Mouse (Mus musculus) frontal cortex, adult 2 months (tissue): ENCODE measurements at regions not wholly inside any gene's neighbourhood (a gene's known extent, or its start where the extent isn't known, plus 50 kb on each side); places are given as distances from the start of the nearest gene placed in this dataset.

ENCODE experiments used
- DNase-seq, 2 experiments: peaks; one replicate each; pipeline ENCODE4 v3.0.0; 2022; ENCODE audit warnings: low spot score in 1 of 2; ENCODE audit errors: extremely low spot score in 1 of 2

DNA sequence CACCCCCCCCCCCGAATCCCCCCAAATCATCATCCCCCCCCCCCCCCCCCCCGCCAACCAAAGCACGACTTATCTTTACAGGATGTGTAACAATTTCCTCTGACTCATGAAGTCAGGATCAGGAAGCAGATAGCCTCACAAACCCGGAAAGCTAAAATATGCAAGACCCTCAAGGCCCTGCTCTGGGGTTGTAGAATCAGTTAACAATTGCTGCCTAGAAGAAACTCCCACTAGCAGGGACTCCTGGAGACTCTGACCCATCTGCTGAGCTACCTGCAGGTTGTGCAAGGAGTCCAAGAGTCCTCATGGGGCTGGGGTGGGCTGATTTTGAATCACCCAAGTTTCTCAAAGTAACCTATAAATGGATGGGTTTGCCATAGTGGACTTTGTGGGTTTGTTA is 79.9 kb downstream of the Enc1 start:
- DNase-seq, result no peak

DNA sequence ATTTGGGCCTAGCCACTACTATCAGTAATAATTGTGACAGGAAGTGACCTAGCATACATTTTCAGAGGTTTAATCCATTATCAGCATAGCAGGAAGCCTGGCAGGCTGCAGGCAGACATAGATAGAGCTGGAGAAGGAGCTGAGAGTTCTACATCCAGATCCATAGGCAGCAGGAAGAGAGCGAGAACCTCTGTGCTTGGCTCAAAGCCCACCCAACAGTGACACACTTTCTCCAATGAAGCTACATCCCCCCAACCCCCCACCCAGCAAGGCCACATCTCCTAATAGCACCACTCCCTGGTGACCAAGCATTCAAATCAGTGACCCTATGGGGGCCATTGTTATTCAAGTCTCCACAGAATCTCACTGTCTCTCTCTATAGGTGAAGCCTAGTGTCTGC is 79.4 kb downstream of the Enc1 start:
- DNase-seq, result no peak

DNA sequence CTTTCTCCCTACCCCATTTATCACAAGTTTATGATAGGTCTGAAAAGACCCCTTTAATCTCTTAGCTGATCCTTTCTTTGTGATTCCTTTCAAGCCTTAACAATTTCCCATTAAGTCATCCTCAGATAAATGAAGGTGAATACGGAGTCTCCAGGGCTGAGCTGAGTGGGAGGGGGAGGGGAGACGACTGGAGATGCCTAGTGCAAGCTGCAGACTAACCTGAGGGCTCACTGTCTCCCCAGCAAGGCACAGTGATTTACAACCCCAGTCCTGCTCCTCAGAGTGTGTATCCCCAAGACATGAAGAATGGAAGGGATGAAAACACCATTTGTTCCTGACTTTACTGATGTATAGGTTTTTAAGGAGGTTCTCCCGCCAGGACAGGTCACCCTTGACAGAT is 76.7 kb downstream of the Enc1 start:
- no peak for DNase-seq

DNA sequence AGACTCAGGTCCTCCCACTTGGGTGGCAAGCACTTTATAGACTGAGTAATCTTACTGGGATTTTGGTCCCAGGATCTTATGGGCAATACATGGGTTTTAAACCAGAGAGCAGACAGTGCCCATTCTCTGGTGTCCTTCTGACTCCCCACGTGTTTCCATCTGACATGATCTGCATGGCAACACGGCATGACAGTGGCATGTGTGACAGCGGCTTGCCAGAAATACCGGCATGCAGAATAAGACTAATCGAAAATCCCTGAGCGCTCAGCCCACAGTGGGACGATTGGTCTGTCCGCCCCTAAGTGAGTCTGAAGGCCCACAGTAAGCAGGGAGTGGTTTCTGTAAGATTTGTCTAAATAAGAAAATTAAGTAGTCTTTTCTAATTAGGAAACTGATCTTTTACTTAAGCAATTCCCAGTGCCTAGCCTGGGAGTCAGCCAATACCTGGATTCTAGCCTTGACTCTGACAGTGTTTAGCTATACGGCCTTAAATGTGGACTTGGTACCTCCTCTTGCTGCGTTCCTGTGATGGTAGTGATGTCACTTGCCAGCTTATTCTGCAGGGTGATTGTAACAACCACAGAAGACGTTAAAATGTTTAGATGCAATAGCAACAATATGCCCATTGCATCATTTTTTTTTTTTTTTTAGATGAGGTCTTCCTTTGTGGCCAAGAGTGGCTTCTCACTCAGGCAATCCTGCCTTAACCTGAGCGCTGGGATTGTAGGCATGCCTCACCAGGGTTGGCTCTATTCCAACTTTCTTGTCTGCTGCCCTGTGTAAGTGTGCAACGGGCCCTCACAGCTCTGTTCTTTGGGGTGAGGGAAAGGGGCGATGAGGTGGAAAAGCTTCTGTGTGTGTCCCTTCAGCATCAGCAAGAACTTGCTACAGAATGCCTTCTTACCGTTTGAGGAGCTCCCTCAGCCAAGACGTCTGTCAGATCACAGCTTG is 71.8 kb downstream of the Enc1 start:
- no peak for DNase-seq

DNA sequence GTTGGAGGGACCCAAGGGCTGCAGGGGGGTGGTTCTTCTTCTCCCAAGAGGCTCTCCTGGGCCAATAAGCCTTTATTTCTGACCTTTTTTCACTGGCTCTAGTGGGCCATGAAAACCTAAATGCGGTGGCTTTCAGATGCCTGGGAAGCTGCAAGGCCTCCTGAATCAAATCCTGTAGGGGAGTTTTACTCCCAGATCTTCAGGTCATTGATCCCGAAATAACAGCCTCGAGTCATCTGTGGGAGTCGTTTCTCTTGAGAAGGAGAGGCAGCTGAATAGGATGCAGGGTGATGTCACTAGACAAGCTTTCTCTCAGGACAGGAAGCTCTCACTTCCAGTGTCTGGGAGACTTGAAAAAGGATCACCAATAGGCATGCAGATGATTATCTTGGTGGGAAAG is 70.4 kb downstream of the Enc1 start:
- DNase-seq, result no peak

DNA sequence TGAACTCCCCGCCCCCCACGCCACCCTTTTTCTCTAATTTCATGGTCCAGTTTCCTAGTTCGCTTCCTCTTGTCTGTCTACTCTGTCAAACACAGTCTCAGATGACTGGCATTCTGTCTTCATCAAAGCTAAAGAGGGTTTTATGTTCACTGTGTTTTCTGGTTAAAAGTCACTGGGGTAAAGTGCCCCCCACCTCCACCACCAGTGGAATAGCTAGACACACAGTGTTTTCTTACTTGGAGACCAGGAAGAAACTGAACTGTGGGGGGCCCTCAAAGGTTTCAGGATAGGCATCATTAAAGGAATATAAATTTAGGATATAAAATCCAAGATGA is 69.9 kb downstream of the Enc1 start:
- no peak for DNase-seq

DNA sequence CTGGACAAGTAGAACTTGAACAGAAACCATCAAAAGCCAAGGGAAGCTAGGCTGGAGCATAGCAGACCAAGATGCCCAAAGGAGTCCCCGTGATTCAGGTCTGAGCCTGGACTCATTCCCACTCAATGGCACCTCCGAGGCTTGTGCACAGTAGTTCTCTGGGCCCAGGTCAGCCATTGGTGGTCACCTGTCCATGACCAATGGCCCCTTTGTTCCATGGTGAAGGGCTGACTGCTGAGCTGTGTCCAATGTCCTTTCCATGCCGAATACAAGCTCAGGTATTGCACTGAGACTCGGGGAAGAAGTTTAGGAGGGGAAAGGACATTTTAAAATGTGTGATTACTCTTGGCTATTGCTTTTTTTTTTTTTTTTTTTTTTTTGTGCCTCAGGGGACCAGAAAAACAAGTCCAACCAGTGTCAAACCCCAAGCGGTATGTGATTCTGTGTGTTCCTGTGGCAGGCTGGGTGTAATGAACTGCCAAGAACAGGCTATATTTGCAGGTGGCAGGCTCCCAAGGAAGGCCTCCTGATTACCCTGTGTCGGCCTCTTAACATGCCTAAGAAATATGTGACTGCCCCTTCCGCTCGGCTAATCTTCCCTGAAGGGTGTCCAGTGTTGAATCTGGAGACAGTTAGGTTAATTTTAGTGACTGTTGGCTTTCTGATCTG is 69.4 kb downstream of the Enc1 start:
- DNase-seq, result no peak

DNA sequence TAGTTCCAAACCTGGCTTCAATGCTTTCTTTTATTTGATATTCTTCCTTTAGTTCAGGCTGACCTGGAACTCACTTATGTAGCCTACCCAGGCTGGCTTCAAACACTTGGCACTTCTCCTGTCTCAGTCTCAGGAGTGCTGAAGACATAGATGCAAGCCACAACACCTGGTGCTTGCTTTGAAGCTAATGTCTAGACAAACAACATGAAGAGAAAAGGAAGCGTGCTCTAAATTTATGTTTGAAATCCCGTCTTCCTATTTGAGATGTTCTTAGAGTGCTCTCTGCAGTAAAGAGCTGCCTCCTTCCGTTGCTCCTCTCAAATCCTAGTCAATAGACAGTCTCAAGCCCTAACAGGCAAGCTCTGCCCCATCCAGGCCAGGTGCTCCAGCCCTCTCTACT is 68.5 kb downstream of the Enc1 start:
- DNase-seq, result no peak

DNA sequence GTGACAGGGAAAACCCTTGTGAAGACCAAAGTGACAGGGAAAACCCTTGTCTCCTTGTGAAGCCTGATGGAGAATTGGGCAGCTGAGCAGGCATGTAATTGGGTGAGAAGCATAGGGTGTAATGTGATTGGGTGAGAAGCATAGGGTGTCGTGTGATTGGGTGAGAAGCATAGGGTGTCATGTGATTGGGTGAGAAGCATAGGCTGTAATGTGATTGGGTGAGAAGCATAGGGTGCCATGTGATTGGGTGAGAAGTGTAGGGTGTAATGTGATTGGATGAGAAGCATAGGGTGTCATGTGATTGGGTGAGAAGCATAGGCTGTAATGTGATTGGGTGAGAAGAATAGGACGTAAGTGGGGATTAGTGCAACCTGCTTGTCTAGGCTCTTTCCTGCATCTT is 67.5 kb downstream of the Enc1 start:
- no peak for DNase-seq
